ENCODE assay signal across 8 mouse cellular contexts in genomic region chr8:12502321-12502775, GRCm38 (mm10).
DNase-seq lines count a peak whose midpoint lies in the region; ATAC-seq and TF ChIP-seq lines count a peak whose summit lies in the region.

No protein-coding gene starts in this region.

- no peak for DNase-seq in liver
- DNase-seq in lung, adult 2 months: peak; percentile 16
- DNase-seq in ovary, postnatal 10 days (ENCODE audit: low spot score): no peak

- TF ChIP-seq POLR2A in lung, adult 2 months (IDR thresholded peaks at IDR 0.05; ENCODE audit: borderline replicate concordance, extremely low read depth, low read depth, low read length): no peak
- TF ChIP-seq POLR2A in small intestine, adult 2 months (IDR thresholded peaks at IDR 0.05; ENCODE audit: low read depth, low read length): no peak

- 0 out of 2 replicates have a peak overlapping the region, but pooled peaks have one; percentile 11 for H3K4me2 ChIP-seq in liver, embryonic 12.5 days
- H3K4me2 ChIP-seq in forebrain, embryonic 16.5 days (ENCODE audit: low read length): peak overlapping the region; percentile 64

- H3K27me3 ChIP-seq in liver, embryonic 12.5 days (replicated peaks): peaks cover 86% of the 10 kb centered on the region
- H3K27me3 ChIP-seq in forebrain, embryonic 16.5 days (replicated peaks; ENCODE audit: control insufficient read depth, insufficient read depth, low read length): no peaks in the 10 kb centered on the region
- H3K27me3 ChIP-seq in small intestine, adult 2 months (ENCODE audit: control insufficient read depth, insufficient read depth, low read length): peaks cover 45% of the 10 kb centered on the region

- no peak overlapping the region for H3K27ac ChIP-seq in liver, embryonic 12.5 days
- H3K27ac ChIP-seq in forebrain, embryonic 16.5 days (ENCODE audit: low read length): peak overlapping the region; percentile 62
- H3K27ac ChIP-seq in small intestine, adult 2 months (ENCODE audit: insufficient read depth, low read depth, low read length): no peak overlapping the region

- no peak overlapping the region for H3K9ac ChIP-seq in liver, embryonic 12.5 days
- peak overlapping the region; percentile 50 for H3K9ac ChIP-seq in forebrain, embryonic 16.5 days (replicated peaks; ENCODE audit: low read depth, low read length)

- H3K4me1 ChIP-seq in liver, embryonic 12.5 days: no peaks in the 10 kb centered on the region
- peaks cover 33% of the 10 kb centered on the region for H3K4me1 ChIP-seq in forebrain, embryonic 16.5 days (replicated peaks; ENCODE audit: control insufficient read depth, insufficient read depth, low read length)
- H3K4me1 ChIP-seq in lung, adult 2 months (ENCODE audit: control insufficient read depth, insufficient read depth, low read length): no peaks in the 10 kb centered on the region
- H3K4me1 ChIP-seq in small intestine, adult 2 months (ENCODE audit: control insufficient read depth, insufficient read depth, insufficient read length, low read length): peaks cover 5% of the 10 kb centered on the region

- no peaks in the 10 kb centered on the region for H3K9me3 ChIP-seq in liver, embryonic 12.5 days (replicated peaks)
- H3K9me3 ChIP-seq in forebrain, embryonic 16.5 days (ENCODE audit: control insufficient read depth, low read length): no peaks in the 10 kb centered on the region

- no peak for ATAC-seq in liver, embryonic 12.5 days
- peak; percentile 77 for ATAC-seq in forebrain, embryonic 16.5 days
- no peak for ATAC-seq in erythroid progenitor cell, adult 5-6 weeks (replicated peaks; ENCODE audit: low FRiP score, poor library complexity, severe bottlenecking)
- ATAC-seq in cerebellum, adult (ENCODE audit: insufficient number of reproducible peaks, low FRiP score, low TSS enrichment): no peak

- TF ChIP-seq CTCF in lung, adult 2 months (IDR thresholded peaks at IDR 0.05; ENCODE audit: insufficient read depth, low read length): no peak
- TF ChIP-seq CTCF in small intestine, adult 2 months (IDR thresholded peaks at IDR 0.05; ENCODE audit: extremely low read depth, insufficient read length, insufficient replicate concordance, low read depth, low read length): no peak

- H3K36me3 ChIP-seq in liver, embryonic 12.5 days: no peaks in the 10 kb centered on the region
- H3K36me3 ChIP-seq in forebrain, embryonic 16.5 days (ENCODE audit: control insufficient read depth, insufficient read depth): no peaks in the 10 kb centered on the region
- H3K36me3 ChIP-seq in small intestine, adult 2 months (ENCODE audit: control insufficient read depth, insufficient read depth, low read length): no peaks in the 10 kb centered on the region

- no peak overlapping the region for H3K4me3 ChIP-seq in liver, embryonic 12.5 days
- H3K4me3 ChIP-seq in forebrain, embryonic 16.5 days (replicated peaks; ENCODE audit: low read length): peak overlapping the region; percentile 38
- H3K4me3 ChIP-seq in lung, adult 2 months (replicated peaks; ENCODE audit: extremely low read depth, low read depth, low read length): no peak overlapping the region
- H3K4me3 ChIP-seq in small intestine, adult 2 months (ENCODE audit: low read depth, low read length): peak overlapping the region; percentile 18

- WGBS in liver, embryonic 12.5 days (ENCODE audit: insufficient replicate concordance): 3% methylated on average over 22 of the region's 22 CpGs
- under 1% methylated on average over 22 of the region's 22 CpGs for WGBS in forebrain, embryonic 16.5 days
- under 1% methylated on average over 22 of the region's 22 CpGs for WGBS in lung, adult 2 months
- WGBS in small intestine, adult 2 months: 3% methylated on average over 22 of the region's 22 CpGs

Comparison
In these comparisons a context has a peak if more than half of its experiments do, and no peak if none do; other contexts are left out.
1. H3K4me3 ChIP-seq: peak in forebrain, embryonic 16.5 days (single experiment) and small intestine, adult 2 months (single experiment); none in liver, embryonic 12.5 days (single experiment) and lung, adult 2 months (single experiment).